7 mouse cellular contexts compared by ENCODE assay signal in the genomic region with DNA sequence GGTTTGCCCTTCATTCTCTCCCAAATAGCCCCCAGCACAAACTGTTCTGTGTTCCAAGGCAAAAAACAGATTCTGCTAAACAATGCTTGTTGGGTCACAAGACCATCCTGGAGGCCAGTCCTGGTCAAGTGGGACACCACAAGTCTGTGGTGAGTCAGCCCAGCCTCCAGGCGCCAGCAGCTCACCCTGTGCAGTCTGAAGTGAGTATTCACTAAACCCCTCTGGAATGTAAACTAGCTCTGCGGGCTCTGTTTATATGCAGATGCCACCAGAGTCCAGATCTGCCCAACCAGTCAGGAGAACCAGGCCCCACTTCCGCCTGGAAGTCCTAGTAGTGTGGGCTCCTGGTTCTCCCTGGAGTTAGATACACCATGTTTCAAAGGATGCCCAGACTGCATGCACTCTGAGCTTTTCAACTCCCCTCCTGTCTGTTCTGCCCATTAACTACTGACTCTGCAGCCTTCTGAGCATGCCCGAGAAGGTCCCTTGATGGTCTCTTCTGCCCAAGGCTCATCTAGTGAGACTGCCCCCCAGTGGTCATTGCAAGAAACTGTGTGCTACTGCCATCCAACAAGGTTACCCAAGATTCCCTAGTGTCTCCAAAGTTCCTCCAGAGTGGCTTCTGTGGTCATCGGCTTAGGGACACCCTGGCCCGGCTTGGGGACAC. TPM values are rescaled to one million over a fixed set of nuclear protein-coding genes. Genes with fewer than 3 reads are reported as not detected.
DNase-seq lines count a peak whose midpoint lies in the region; ATAC-seq and TF ChIP-seq lines count a peak whose summit lies in the region.

No protein-coding gene starts in this region.

- no peaks in the 10 kb centered on the region for H3K27me3 ChIP-seq in heart, adult 2 months (ENCODE audit: control insufficient read depth, insufficient read depth, low read length)
- no peaks in the 10 kb centered on the region for H3K27me3 ChIP-seq in liver, postnatal 0 days (ENCODE audit: insufficient read depth, low read length)

- no peak overlapping the region for H3K4me2 ChIP-seq in liver, postnatal 0 days (ENCODE audit: low read depth, low read length)

- no peak for TF ChIP-seq EP300 in heart, adult 2 months (IDR thresholded peaks at IDR 0.05; ENCODE audit: insufficient read depth, low read depth, low read length)
- no peak for TF ChIP-seq EP300 in liver, postnatal 0 days (IDR thresholded peaks at IDR 0.05; ENCODE audit: low read depth)

- peaks cover 17% of the 10 kb centered on the region for H3K79me2 ChIP-seq in heart, adult 2 months (replicated peaks; ENCODE audit: control insufficient read depth, insufficient read depth, low read length)

- H3K4me1 ChIP-seq in heart, adult 2 months (ENCODE audit: control insufficient read depth, insufficient read depth, low read length) = peaks cover 49% of the 10 kb centered on the region
- H3K4me1 ChIP-seq in liver, postnatal 0 days (ENCODE audit: insufficient read depth) = peaks cover 18% of the 10 kb centered on the region

- ATAC-seq in liver, postnatal 0 days = peak; percentile 22

- intact Hi-C loops in heart, adult 2 months (cut with DNase I) = loop anchor here (2.0 to 5.0 kb wide), 2 partner anchors 38 to 145 kb away; no protein-coding TSS in a partner anchor

- DNase-seq in CD8-positive naive resting alpha-beta T cell, adult 2 months (ENCODE audit: low read depth in 2 of 2, low spot score in 2 of 2) = peak; percentile 30 to 46
- DNase-seq in NIH3T3 (ENCODE audit: low read depth) = peak; percentile 83
- peak; percentile 55 for DNase-seq in cerebellum, adult 9-11 months
- peak in 1 of 2 experiments; percentile 73 for DNase-seq in heart, adult 2 months
- peak; percentile 58 to 62 for DNase-seq in kidney, adult 8-10 months
- peak; percentile 63 for DNase-seq in liver, postnatal 0 days
- DNase-seq in retina, postnatal 1 day = peak; percentile 83

- no peak for TF ChIP-seq POLR2A in heart, adult 2 months (IDR thresholded peaks at IDR 0.05; ENCODE audit: insufficient read depth, low read depth, low read length)

- no peak overlapping the region for H3K4me3 ChIP-seq in heart, adult 2 months
- no peak overlapping the region for H3K4me3 ChIP-seq in liver, postnatal 0 days (ENCODE audit: low read depth, low read length)

- 0 out of 2 replicates have a peak overlapping the region, but pooled peaks have one; percentile 12 for H3K9ac ChIP-seq in heart, adult 2 months (ENCODE audit: low read depth, low read length)
- no peak overlapping the region for H3K9ac ChIP-seq in liver, postnatal 0 days (replicated peaks)

- no peaks in the 10 kb centered on the region for H3K9me3 ChIP-seq in liver, postnatal 0 days (ENCODE audit: low read length)

- peak; percentile 88 for TF ChIP-seq CTCF in heart, adult 2 months (IDR thresholded peaks at IDR 0.05)
- TF ChIP-seq CTCF in liver, postnatal 0 days (IDR thresholded peaks at IDR 0.05; ENCODE audit: low read depth) = peak; percentile 82

- 46% methylated on average over 6 of the region's 6 CpGs for WGBS in heart, adult 2 months
- WGBS in liver, postnatal 0 days (ENCODE audit: insufficient replicate concordance) = 67% methylated on average over 6 of the region's 6 CpGs

- H3K27ac ChIP-seq in heart, adult 2 months = peak overlapping the region; percentile 62
- 0 out of 2 replicates have a peak overlapping the region, but pooled peaks have one; percentile 8 for H3K27ac ChIP-seq in liver, postnatal 0 days (ENCODE audit: low read depth)

- peaks cover 16% of the 10 kb centered on the region for H3K36me3 ChIP-seq in heart, adult 2 months (ENCODE audit: control insufficient read depth, insufficient read depth, low read length)
- peaks cover 11% of the 10 kb centered on the region; the same call in 1 of the 2 replicates for H3K36me3 ChIP-seq in liver, postnatal 0 days (replicated peaks; ENCODE audit: insufficient read depth, low read length)

RNA-seq across cellular contexts. Expression of a gene that starts 39.9 kb away (rescaled TPM):
- 100 to 1,000 TPM; 342 to 392 TPM for total RNA-seq in heart, adult 2 months (2021)
- polyA plus RNA-seq in heart, adult 2 months (2012; rRNA removed) = 160 and 191 TPM in 2 replicates
- polyA plus RNA-seq in liver, postnatal 0 days (2015; fragmentation: Nextera tagmentation; extraction: Ambion mirVana) = 136 and 143 TPM in 2 replicates
